Mouse (Mus musculus) limb, embryonic 11.5 days (tissue): ENCODE data around the gene Trib2. TPM values are rescaled to one million over a fixed set of nuclear protein-coding genes. Genes with fewer than 3 reads are reported as not detected.

ENCODE experiments used
- ATAC-seq: fragments of 200-750 bp; cut with Nextera tagmentation; 2 replicates; pipeline ENCODE4 v1.8.0; 2017; ENCODE audit warnings: low read depth; ENCODE audit not compliant: insufficient number of reproducible peaks, low FRiP score, low TSS enrichment
- DNase-seq: peaks from one replicate; pipeline ENCODE4 v3.0.0-alpha.2; 2015; ENCODE audit warnings: low spot score
- H3K27ac ChIP-seq: fragments of 300-500 bp; sonication (generic); replicated peaks from 2 replicates; pipeline ENCODE4 v1.5.1; 2014; ENCODE audit warnings: low read depth, mild to moderate bottlenecking, low read length
- H3K27me3 ChIP-seq: fragments of 300-500 bp; sonication (generic); 2 replicates; pipeline ENCODE4 v1.6.1; 2014; ENCODE audit warnings: mild to moderate bottlenecking, low read length, mixed read lengths; ENCODE audit not compliant: control insufficient read depth, insufficient read depth
- H3K36me3 ChIP-seq: fragments of 300-500 bp; sonication (generic); 2 replicates; pipeline ENCODE4 v1.6.1; 2014; ENCODE audit warnings: mild to moderate bottlenecking, low read length, moderate library complexity, mixed read lengths; ENCODE audit not compliant: control insufficient read depth, insufficient read depth
- H3K4me1 ChIP-seq: fragments of 300-500 bp; sonication (generic); 2 replicates; pipeline ENCODE4 v1.6.1; 2014; ENCODE audit warnings: low read length, mixed read lengths; ENCODE audit not compliant: control insufficient read depth, insufficient read depth
- H3K4me2 ChIP-seq: fragments of 300-500 bp; sonication (generic); 2 replicates; pipeline ENCODE4 v1.6.1; 2014; ENCODE audit warnings: low read depth, mild to moderate bottlenecking, moderate library complexity; ENCODE audit not compliant: severe bottlenecking
- H3K4me3 ChIP-seq: fragments of 300-500 bp; sonication (generic); 2 replicates; pipeline ENCODE4 v1.5.1; 2014; ENCODE audit warnings: low read depth, low read length
- H3K9ac ChIP-seq: fragments of 300-500 bp; sonication (generic); 2 replicates; pipeline ENCODE4 v1.6.1; 2014; ENCODE audit warnings: mild to moderate bottlenecking, low read length
- H3K9me3 ChIP-seq: fragments of 300-500 bp; sonication (generic); 2 replicates; pipeline ENCODE4 v1.6.1; 2016; ENCODE audit warnings: low read length; ENCODE audit not compliant: control insufficient read depth
- WGBS: fragments of 180-500 bp; shearing (Covaris S2); extraction: QIAGEN DNeasy Blood & Tissue Kit; methylation state at CpG from one replicate; pipeline ENCODE4 v1.1.7; 2014; 5-methylcytosine and 5-hydroxymethylcytosine counted together
- polyA plus RNA-seq: library from polyadenylated mRNA; unstranded; fragments of >200 nt; fragmentation: Nextera tagmentation; extraction: Ambion mirVana; gene quantifications from 2 replicates; pipeline ENCODE4 v1.2.1, GENCODE M21; 2014

Gene Trib2
- polyA plus RNA-seq, 1 experiment from 2014 or later: 56.2 TPM

GRCm38 (mm10) chr12:15840864-15841557 lies 24.3 kb upstream of the Trib2 start:
- no peaks in the 10 kb centered on the region for H3K9me3 ChIP-seq
- no peak overlapping the region for H3K4me3 ChIP-seq
- no peaks in the 10 kb centered on the region for H3K36me3 ChIP-seq
- no peaks in the 10 kb centered on the region for H3K27me3 ChIP-seq
- no peak overlapping the region for H3K27ac ChIP-seq
- ATAC-seq: no peak
- no peak for DNase-seq
- no peaks in the 10 kb centered on the region for H3K4me1 ChIP-seq
- no peak overlapping the region for H3K9ac ChIP-seq
- 88% methylated on average over 12 of the region's 12 CpGs for WGBS
- H3K4me2 ChIP-seq: no peak overlapping the region

GRCm38 (mm10) chr12:15838201-15838600 lies 21.5 kb upstream of the Trib2 start:
- DNase-seq (no peak), ATAC-seq (no peak)
- no peaks in the 10 kb centered on the region for H3K36me3 ChIP-seq
- no peak overlapping the region for H3K9ac ChIP-seq
- WGBS: 94% methylated on average over 2 of the region's 2 CpGs
- no peak overlapping the region for H3K4me3 ChIP-seq
- no peaks in the 10 kb centered on the region for H3K9me3 ChIP-seq
- H3K27ac ChIP-seq: no peak overlapping the region
- no peaks in the 10 kb centered on the region for H3K4me1 ChIP-seq
- no peaks in the 10 kb centered on the region for H3K27me3 ChIP-seq
- no peak overlapping the region for H3K4me2 ChIP-seq

- Histone ChIP-seq H3K9me3 (no peaks in the 10 kb centered on the region), H3K4me2 (no peak overlapping the region), H3K4me3 (no peak overlapping the region), H3K4me1 (no peaks in the 10 kb centered on the region), H3K9ac (no peak overlapping the region), H3K27me3 (no peaks in the 10 kb centered on the region), H3K27ac (no peak overlapping the region), H3K36me3 (no peaks in the 10 kb centered on the region)
- ATAC-seq (no peak), DNase-seq (no peak)
- WGBS: 91% methylated on average over 4 of the region's 4 CpGs
Observed at GRCm38 (mm10) chr12:15837566-15837965, 20.8 kb upstream of the Trib2 start.

GRCm38 (mm10) chr12:15832674-15833052 lies 15.9 kb upstream of the Trib2 start:
- Histone ChIP-seq H3K27me3 (no peaks in the 10 kb centered on the region), H3K27ac (no peak overlapping the region), H3K4me1 (no peaks in the 10 kb centered on the region), H3K9ac (no peak overlapping the region), H3K4me3 (no peak overlapping the region), H3K4me2 (no peak overlapping the region), H3K9me3 (no peaks in the 10 kb centered on the region), H3K36me3 (no peaks in the 10 kb centered on the region)
- DNase-seq (no peak), ATAC-seq (no peak)
- WGBS: 90% methylated on average over 7 of the region's 7 CpGs

GRCm38 (mm10) chr12:15831941-15832673 lies 15.4 kb upstream of the Trib2 start:
- Histone ChIP-seq H3K9ac (no peak overlapping the region), H3K4me2 (no peak overlapping the region), H3K9me3 (no peaks in the 10 kb centered on the region), H3K4me3 (no peak overlapping the region), H3K27me3 (no peaks in the 10 kb centered on the region), H3K27ac (no peak overlapping the region), H3K36me3 (no peaks in the 10 kb centered on the region), H3K4me1 (no peaks in the 10 kb centered on the region)
- WGBS: 94% methylated on average over 3 of the region's 3 CpGs
- DNase-seq: no peak
- no peak for ATAC-seq

- 91% methylated on average over 3 of the region's 3 CpGs for WGBS
- no peak for ATAC-seq
- no peaks in the 10 kb centered on the region for H3K4me1 ChIP-seq
Observed at GRCm38 (mm10) chr12:15830750-15831149, 14.0 kb upstream of the Trib2 start.

GRCm38 (mm10) chr12:15828815-15829398 lies 12.2 kb upstream of the Trib2 start:
- Histone ChIP-seq H3K9ac (no peak overlapping the region), H3K4me1 (no peaks in the 10 kb centered on the region), H3K36me3 (no peaks in the 10 kb centered on the region), H3K9me3 (no peaks in the 10 kb centered on the region), H3K27me3 (no peaks in the 10 kb centered on the region), H3K4me3 (no peak overlapping the region), H3K27ac (no peak overlapping the region), H3K4me2 (no peak overlapping the region)
- no peak for ATAC-seq
- 68% methylated on average over 2 of the region's 2 CpGs for WGBS
- no peak for DNase-seq

More at GRCm38 (mm10) chr12:15830750-15831149, 14.0 kb upstream of the Trib2 start:
- no peaks in the 10 kb centered on the region for H3K27me3 ChIP-seq
- no peaks in the 10 kb centered on the region for H3K9me3 ChIP-seq
- H3K4me2 ChIP-seq: no peak overlapping the region
- H3K36me3 ChIP-seq: no peaks in the 10 kb centered on the region
- no peak overlapping the region for H3K27ac ChIP-seq
- no peak for DNase-seq
- no peak overlapping the region for H3K9ac ChIP-seq
- H3K4me3 ChIP-seq: no peak overlapping the region

- no peak overlapping the region for H3K4me3 ChIP-seq
- no peak overlapping the region for H3K9ac ChIP-seq
- no peaks in the 10 kb centered on the region for H3K27me3 ChIP-seq
- ATAC-seq (no peak), DNase-seq (no peak)
- no peak overlapping the region for H3K27ac ChIP-seq
- no peak overlapping the region for H3K4me2 ChIP-seq
- no peaks in the 10 kb centered on the region for H3K36me3 ChIP-seq
- H3K9me3 ChIP-seq: no peaks in the 10 kb centered on the region
- peaks cover 3% of the 10 kb centered on the region; the same call in 1 of the 2 replicates for H3K4me1 ChIP-seq
Observed at GRCm38 (mm10) chr12:15821019-15821418, 4.3 kb upstream of the Trib2 start.
